ENCODE assay signal across 19 mouse cellular contexts in the genomic region with DNA sequence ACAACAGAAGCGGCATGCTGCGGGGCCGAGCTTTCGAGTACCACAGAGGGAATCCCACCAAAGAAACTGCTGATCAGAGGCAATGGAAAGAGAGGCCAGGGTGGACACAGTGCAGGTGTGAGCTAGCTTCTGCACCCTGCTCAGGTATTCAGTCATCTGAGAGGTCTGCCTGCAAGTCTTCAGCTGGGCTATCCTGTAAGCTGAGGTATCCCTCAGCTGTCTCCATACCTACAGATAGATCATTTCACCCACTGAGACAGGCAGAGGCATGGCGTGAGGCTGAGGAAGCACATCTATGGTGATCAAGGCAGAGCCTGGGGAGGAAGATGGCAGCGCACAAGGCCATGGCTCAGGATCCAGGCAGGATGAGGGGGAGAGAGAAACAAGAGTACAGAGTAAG. TPM values are rescaled to one million over a fixed set of nuclear protein-coding genes. Genes with fewer than 3 reads are reported as not detected.
DNase-seq lines count a peak whose midpoint lies in the region; ATAC-seq lines count a peak whose summit lies in the region.
"Had no signal": no experiment of that assay in that cellular context is flagged by ENCODE, and none has a peak within 500 bp of the region (broad histone marks: within the 10 kb centered on the region; RNA-seq: fewer than 3 reads in every experiment).

No protein-coding gene starts in this region.

- peaks cover 59% of the 10 kb centered on the region for H3K4me1 ChIP-seq in heart, embryonic 12.5 days (replicated peaks)

- no peak overlapping the region for H3K9ac ChIP-seq in heart, embryonic 12.5 days
- H3K9ac ChIP-seq: embryonic facial prominence, embryonic 13.5 days; forebrain, embryonic 13.5 days; forebrain, postnatal 0 days; hindbrain, embryonic 15.5 days; kidney, embryonic 15.5 days had no signal

- intact Hi-C loops in heart, postnatal 25 days (cut with DNase I), result no loop called here

- H3K27me3 ChIP-seq in heart, embryonic 12.5 days (replicated peaks), result no peaks in the 10 kb centered on the region
- H3K27me3 ChIP-seq: CH12.LX; embryonic facial prominence, embryonic 13.5 days; forebrain, embryonic 13.5 days; hindbrain, embryonic 15.5 days; kidney, embryonic 15.5 days; Patski had no signal

- no peaks in the 10 kb centered on the region for H3K36me3 ChIP-seq in heart, embryonic 12.5 days
- H3K36me3 ChIP-seq: embryonic facial prominence, embryonic 13.5 days; hindbrain, embryonic 15.5 days; kidney, embryonic 15.5 days had no signal

- 88% methylated on average over 6 of the region's 6 CpGs for WGBS in heart, embryonic 12.5 days

- H3K4me3 ChIP-seq in heart, embryonic 12.5 days, result no peak overlapping the region
- H3K4me3 ChIP-seq: embryonic facial prominence, embryonic 13.5 days; forebrain, embryonic 13.5 days; hindbrain, embryonic 15.5 days; kidney, embryonic 15.5 days had no signal

- no peak overlapping the region for H3K4me2 ChIP-seq in heart, embryonic 12.5 days
- H3K4me2 ChIP-seq: embryonic facial prominence, embryonic 13.5 days; forebrain, embryonic 13.5 days; hindbrain, embryonic 15.5 days; kidney, embryonic 15.5 days had no signal

- peak; percentile 25 for DNase-seq in cerebellum, adult 8-10 months
- no peak for DNase-seq in cerebellum, adult 11-12 months
- DNase-seq in heart, adult 11 months, result peak; percentile 90
- DNase-seq in heart, adult 18-20 months, result no peak
- DNase-seq in heart, postnatal 25 days (ENCODE audit: low spot score), result no peak
- peak; percentile 13 for DNase-seq in urinary bladder, adult 2 months (ENCODE audit: low spot score)
- no peak for DNase-seq in urinary bladder, postnatal 25 days (ENCODE audit: low spot score)
- DNase-seq: cerebellum, postnatal 25 days; forebrain, postnatal 0 days; gastrocnemius, postnatal 36 days had no signal

- 0 out of 2 replicates have a peak overlapping the region, but pooled peaks have one; percentile 78 for H3K27ac ChIP-seq in heart, embryonic 12.5 days (ENCODE audit: poor library complexity, severe bottlenecking)
- H3K27ac ChIP-seq: embryonic facial prominence, embryonic 13.5 days; forebrain, embryonic 13.5 days; hindbrain, embryonic 15.5 days had no signal

- ATAC-seq in heart, embryonic 12.5 days (ENCODE audit: insufficient number of reproducible peaks, low FRiP score), result no peak
- ATAC-seq: activated CD4-positive, CD25-positive, alpha-beta regulatory T cell, adult 4 months; forebrain, embryonic 13.5 days; forebrain, postnatal 0 days; intestine, embryonic 16.5 days; Patski had no signal

- H3K9me3 ChIP-seq in heart, embryonic 12.5 days (replicated peaks), result no peaks in the 10 kb centered on the region
- H3K9me3 ChIP-seq: embryonic facial prominence, embryonic 13.5 days; forebrain, embryonic 13.5 days; hindbrain, embryonic 15.5 days; kidney, embryonic 15.5 days had no signal

RNA-seq across cellular contexts. Expression of a gene that starts 27.5 kb away (rescaled TPM):
- 10 to 100 TPM; 14.7 to 16.6 TPM for total RNA-seq in heart, adult 18-20 months (2021)
- 14.3 and 14.7 TPM in 2 replicates for polyA plus RNA-seq in heart, embryonic 12.5 days (2016; fragmentation: Nextera tagmentation; extraction: Ambion mirVana)
- total RNA-seq in heart, postnatal 25 days (2021), result 10 to 100 TPM; 12.1 to 13.1 TPM
- 15.7 and 16.7 TPM in 2 replicates for polyA plus RNA-seq in urinary bladder, adult 2 months (2012; rRNA removed)
- total RNA-seq: CH12.LX had no signal
- polyA plus RNA-seq: activated CD4-positive, CD25-positive, alpha-beta regulatory T cell, adult 4 months had no signal

Comparison
In these comparisons a context has a peak if more than half of its experiments do, and no peak if none do; other contexts are left out.
1. DNase-seq: peak in cerebellum, adult 8-10 months (single experiment), heart, adult 11 months (single experiment) and urinary bladder, adult 2 months (single experiment); none in cerebellum, adult 11-12 months (single experiment), heart, adult 18-20 months (0 of 2), heart, postnatal 25 days (single experiment) and urinary bladder, postnatal 25 days (single experiment).